Mouse (Mus musculus) midbrain, embryonic 12.5 days (tissue): ENCODE measurements around the gene Dnah7c. TPM values are rescaled to one million over a fixed set of nuclear protein-coding genes. Genes with fewer than 3 reads are reported as not detected.
"Not testable (repeated sequence)": the region's sequence is repeated elsewhere in the genome, so short reads cannot be mapped to it uniquely, and the experiment has no call there.

Source experiments
- ATAC-seq: fragments of 200-750 bp; cut with Nextera tagmentation; 2 replicates; pipeline ENCODE4 v1.8.0; 2017; ENCODE audit warnings: low read depth, moderate TSS enrichment, moderate library complexity; ENCODE audit not compliant: low FRiP score
- H3K27ac ChIP-seq: fragments of 300-500 bp; sonication (generic); replicated peaks from 2 replicates; pipeline ENCODE4 v1.5.1; 2016; ENCODE audit warnings: mild to moderate bottlenecking
- H3K27me3 ChIP-seq: fragments of 300-500 bp; sonication (generic); 2 replicates; pipeline ENCODE4 v1.6.1; 2016; ENCODE audit warnings: mild to moderate bottlenecking
- H3K36me3 ChIP-seq: fragments of 300-500 bp; sonication (generic); 2 replicates; pipeline ENCODE4 v1.6.1; 2016
- H3K4me1 ChIP-seq: fragments of 300-500 bp; sonication (generic); 2 replicates; pipeline ENCODE4 v1.6.1; 2016
- H3K4me2 ChIP-seq: fragments of 300-500 bp; sonication (generic); replicated peaks from 2 replicates; pipeline ENCODE4 v1.6.1; 2016; ENCODE audit warnings: mild to moderate bottlenecking, moderate library complexity
- H3K4me3 ChIP-seq: fragments of 300-500 bp; sonication (generic); 2 replicates; pipeline ENCODE4 v1.5.1; 2016; ENCODE audit warnings: mild to moderate bottlenecking
- H3K9ac ChIP-seq: fragments of 300-500 bp; sonication (generic); replicated peaks from 2 replicates; pipeline ENCODE4 v1.6.1; 2016; ENCODE audit warnings: mild to moderate bottlenecking, moderate library complexity
- H3K9me3 ChIP-seq: fragments of 300-500 bp; sonication (generic); 2 replicates; pipeline ENCODE4 v1.6.1; 2016; ENCODE audit warnings: mild to moderate bottlenecking
- WGBS: fragments of 180-500 bp; shearing (Covaris S2); methylation state at CpG from one replicate; pipeline ENCODE4 v1.1.7; 2016; 5-methylcytosine and 5-hydroxymethylcytosine counted together
- polyA plus RNA-seq: library from polyadenylated mRNA; unstranded; fragments of >200 nt; fragmentation: Nextera tagmentation; extraction: Ambion mirVana; gene quantifications from 2 replicates; pipeline ENCODE4 v1.2.1, GENCODE M21; 2016

Dnah7c gene
- polyA plus RNA-seq, 1 experiment from 2014 or later: 0.37 TPM

GRCm38 (mm10) chr1:46580385-46580784 is 155.0 kb downstream of the Dnah7c start:
- ATAC-seq: no peak
- Histone ChIP-seq H3K27me3 (no peaks in the 10 kb centered on the region), H3K4me2 (no peak overlapping the region), H3K9ac (no peak overlapping the region), H3K9me3 (no peaks in the 10 kb centered on the region), H3K36me3 (no peaks in the 10 kb centered on the region), H3K4me1 (no peaks in the 10 kb centered on the region), H3K4me3 (no peak overlapping the region), H3K27ac (no peak overlapping the region)
- 40% methylated on average over 3 of the region's 3 CpGs for WGBS

- not testable (repeated sequence) for H3K9ac ChIP-seq, ATAC-seq, H3K4me1 ChIP-seq, H3K4me3 ChIP-seq, H3K9me3 ChIP-seq, H3K36me3 ChIP-seq, H3K27me3 ChIP-seq, H3K27ac ChIP-seq, H3K4me2 ChIP-seq
- WGBS: 90% methylated on average over 1 of the region's 1 CpGs
These were observed 168.4 kb downstream of the Dnah7c start for GRCm38 (mm10) chr1:46593826-46594225.

- not testable (repeated sequence) for H3K9me3 ChIP-seq, H3K27ac ChIP-seq, H3K9ac ChIP-seq, H3K27me3 ChIP-seq, H3K4me2 ChIP-seq, H3K4me1 ChIP-seq, H3K4me3 ChIP-seq, ATAC-seq, H3K36me3 ChIP-seq
- 100% methylated on average over 1 of the region's 1 CpGs for WGBS
These were observed 171.0 kb downstream of the Dnah7c start for GRCm38 (mm10) chr1:46596343-46596742.

- Histone ChIP-seq H3K4me3 (no peak overlapping the region), H3K4me1 (no peaks in the 10 kb centered on the region), H3K9ac (no peak overlapping the region), H3K27me3 (no peaks in the 10 kb centered on the region), H3K27ac (no peak overlapping the region), H3K4me2 (no peak overlapping the region), H3K36me3 (no peaks in the 10 kb centered on the region), H3K9me3 (0 out of 2 replicates have a peak, but pooled peaks cover 6% of the 10 kb centered on the region)
- WGBS: 76% methylated on average over 1 of the region's 1 CpGs
- no peak for ATAC-seq
These were observed 194.9 kb downstream of the Dnah7c start for GRCm38 (mm10) chr1:46620331-46620730.

GRCm38 (mm10) chr1:46625914-46626313 is 200.5 kb downstream of the Dnah7c start:
- not testable (repeated sequence) for H3K27ac ChIP-seq, H3K9me3 ChIP-seq, H3K4me3 ChIP-seq, H3K36me3 ChIP-seq, H3K9ac ChIP-seq, H3K4me2 ChIP-seq, ATAC-seq, H3K27me3 ChIP-seq, H3K4me1 ChIP-seq
- WGBS: 96% methylated on average over 6 of the region's 6 CpGs

DNA sequence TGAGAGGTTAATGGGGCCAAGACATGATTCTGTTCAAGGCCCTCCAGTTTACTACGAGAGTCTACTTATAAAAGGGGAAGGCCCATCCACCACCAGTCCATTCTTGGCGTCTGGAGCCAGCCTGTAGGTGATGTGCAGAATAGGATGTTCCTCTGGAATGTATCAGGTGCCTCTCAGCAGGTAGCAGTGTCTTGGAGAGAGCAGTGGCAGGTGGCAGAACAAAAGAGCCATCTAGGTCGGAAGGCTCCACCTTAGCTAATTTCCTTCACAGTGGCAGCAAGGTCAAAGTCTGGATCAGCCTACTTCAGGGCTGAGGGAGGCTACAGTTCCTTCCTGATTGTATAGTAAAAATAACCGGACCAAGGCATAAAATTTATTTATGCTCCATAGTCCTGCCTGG is 224.4 kb downstream of the Dnah7c start:
- not testable (repeated sequence) for ATAC-seq, H3K9me3 ChIP-seq, H3K27me3 ChIP-seq, H3K36me3 ChIP-seq, H3K4me2 ChIP-seq, H3K4me3 ChIP-seq, H3K4me1 ChIP-seq, H3K27ac ChIP-seq, H3K9ac ChIP-seq
- 86% methylated on average over 4 of the region's 4 CpGs for WGBS

DNA sequence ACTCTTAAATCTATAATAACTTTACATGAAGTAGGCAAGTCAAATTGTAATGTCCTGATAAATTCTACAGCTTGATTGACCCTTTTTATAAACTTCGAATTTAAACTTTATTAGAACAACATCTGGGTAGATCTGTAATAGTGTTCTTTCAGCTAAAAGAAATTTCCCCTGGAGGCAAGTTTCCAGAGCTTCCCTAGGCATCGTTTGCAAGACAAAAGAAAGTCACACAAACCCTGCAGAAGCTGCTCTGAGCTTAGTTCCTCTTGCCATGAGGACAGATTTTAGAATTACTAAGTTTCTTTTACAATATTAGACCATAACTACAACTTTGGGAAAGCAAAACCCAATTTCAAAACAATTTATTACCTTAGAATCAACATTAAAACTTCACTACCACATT is 227.3 kb downstream of the Dnah7c start:
- not testable (repeated sequence) for ATAC-seq, H3K27me3 ChIP-seq, H3K4me3 ChIP-seq, H3K9ac ChIP-seq, H3K27ac ChIP-seq, H3K36me3 ChIP-seq, H3K9me3 ChIP-seq, H3K4me1 ChIP-seq, H3K4me2 ChIP-seq
- WGBS: 45% methylated on average over 2 of the region's 2 CpGs

DNA sequence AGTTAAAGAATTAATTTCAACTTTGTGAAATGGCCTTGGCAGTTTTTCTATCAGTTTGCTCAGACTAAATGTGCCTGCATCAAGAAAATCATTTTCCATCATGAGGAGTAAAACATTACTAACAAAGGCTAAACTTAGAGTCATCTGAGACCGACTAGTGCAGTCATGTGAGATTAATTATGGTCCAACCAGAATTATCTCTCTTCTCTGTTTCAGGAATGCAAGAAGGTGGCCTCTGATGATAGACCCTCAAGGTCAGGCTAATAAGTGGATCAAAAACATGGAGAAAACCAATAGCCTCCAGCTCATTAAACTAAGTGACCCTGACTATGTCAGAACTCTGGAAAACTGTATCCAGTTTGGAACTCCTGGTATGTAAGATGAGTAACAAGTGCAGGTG is 299.4 kb downstream of the Dnah7c start:
- H3K4me2 ChIP-seq, ATAC-seq: not testable (repeated sequence)

DNA sequence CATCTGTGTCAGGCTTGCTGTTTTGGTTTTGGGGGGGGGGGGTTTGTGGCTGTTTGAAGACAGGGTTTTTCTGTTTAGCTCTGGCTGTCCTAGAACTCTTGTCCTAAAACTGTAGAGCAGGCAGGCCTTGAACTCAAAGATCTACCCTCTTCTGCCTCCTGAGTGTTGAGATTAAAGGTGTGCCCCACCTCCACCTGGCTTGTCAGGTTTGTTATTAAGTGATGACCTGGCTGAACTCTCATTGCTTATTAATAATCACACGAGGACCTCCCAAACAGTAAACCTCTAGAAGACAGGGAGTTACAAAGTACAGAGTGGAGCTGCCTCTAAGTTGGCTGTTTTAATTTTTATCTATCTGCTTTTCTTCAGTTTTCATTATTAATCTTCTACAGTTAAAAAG is 299.9 kb downstream of the Dnah7c start:
- Histone ChIP-seq H3K4me3 (no peak overlapping the region), H3K9ac (no peak overlapping the region), H3K9me3 (no peaks in the 10 kb centered on the region), H3K27me3 (no peaks in the 10 kb centered on the region), H3K4me2 (no peak overlapping the region), H3K36me3 (no peaks in the 10 kb centered on the region), H3K27ac (no peak overlapping the region), H3K4me1 (no peaks in the 10 kb centered on the region)
- no peak for ATAC-seq
- WGBS: 80% methylated on average over 1 of the region's 1 CpGs

More for the DNA sequence above, 299.4 kb downstream of the Dnah7c start:
- 82% methylated on average over 1 of the region's 1 CpGs for WGBS
- not testable (repeated sequence) for H3K27ac ChIP-seq, H3K9ac ChIP-seq, H3K4me3 ChIP-seq, H3K4me1 ChIP-seq, H3K36me3 ChIP-seq, H3K27me3 ChIP-seq, H3K9me3 ChIP-seq

- H3K27ac ChIP-seq, H3K9ac ChIP-seq, H3K4me2 ChIP-seq, H3K9me3 ChIP-seq, H3K36me3 ChIP-seq, H3K4me3 ChIP-seq, H3K27me3 ChIP-seq, ATAC-seq, H3K4me1 ChIP-seq: not testable (repeated sequence)
- 86% methylated on average over 2 of the region's 2 CpGs for WGBS
These were observed 300.3 kb downstream of the Dnah7c start for GRCm38 (mm10) chr1:46725719-46726118.

DNA sequence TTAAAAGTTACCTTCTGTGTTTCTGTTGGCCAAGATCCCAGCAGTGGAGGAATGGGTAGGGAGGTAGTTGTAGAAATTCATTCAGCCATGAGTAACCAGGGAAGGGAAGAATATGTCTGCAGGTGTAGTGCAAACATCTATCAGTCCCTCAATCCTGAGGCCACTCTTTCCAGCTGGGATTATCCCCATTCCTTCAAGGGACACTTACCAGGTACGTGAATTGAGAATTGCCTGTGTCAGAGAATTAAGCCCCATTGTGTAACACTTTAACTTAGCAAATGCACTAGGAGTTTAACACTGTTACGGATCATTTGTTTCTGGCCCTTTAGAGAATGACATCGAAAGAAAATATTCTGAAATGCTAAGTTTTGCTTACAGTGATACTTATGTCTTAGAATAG is 304.3 kb downstream of the Dnah7c start:
- H3K4me3 ChIP-seq, H3K27ac ChIP-seq, H3K9me3 ChIP-seq, H3K36me3 ChIP-seq, H3K27me3 ChIP-seq, H3K4me2 ChIP-seq, H3K9ac ChIP-seq, ATAC-seq, H3K4me1 ChIP-seq: not testable (repeated sequence)
- 85% methylated on average over 3 of the region's 3 CpGs for WGBS

- H3K27ac ChIP-seq, H3K36me3 ChIP-seq, ATAC-seq, H3K27me3 ChIP-seq, H3K4me3 ChIP-seq, H3K9ac ChIP-seq, H3K4me2 ChIP-seq, H3K9me3 ChIP-seq, H3K4me1 ChIP-seq: not testable (repeated sequence)
- 74% methylated on average over 2 of the region's 2 CpGs for WGBS
These were observed 308.2 kb downstream of the Dnah7c start for GRCm38 (mm10) chr1:46733405-46734106.

DNA sequence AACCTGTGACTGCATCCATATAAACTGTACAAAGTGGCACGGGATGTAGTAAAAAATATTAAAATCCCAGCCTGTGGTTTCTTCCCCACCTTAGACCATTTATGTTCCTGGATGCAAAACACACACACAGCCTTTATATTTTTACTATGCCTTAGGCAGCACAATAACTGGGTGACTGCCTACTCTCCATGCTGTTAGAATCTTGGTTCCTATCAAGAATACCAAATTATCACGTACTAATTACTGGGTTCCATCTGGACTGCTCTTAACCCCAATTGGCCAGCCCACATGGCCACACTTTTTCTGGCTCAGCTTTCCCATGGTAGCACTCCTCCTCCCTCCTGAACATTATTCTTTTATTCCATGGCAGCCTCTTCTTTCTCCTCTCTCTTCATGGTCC is 309.1 kb downstream of the Dnah7c start:
- 71% methylated on average over 2 of the region's 2 CpGs for WGBS
- H3K4me2 ChIP-seq, H3K9ac ChIP-seq, H3K9me3 ChIP-seq, H3K27me3 ChIP-seq, H3K4me1 ChIP-seq, H3K4me3 ChIP-seq, ATAC-seq, H3K27ac ChIP-seq, H3K36me3 ChIP-seq: not testable (repeated sequence)
